Mouse (Mus musculus) kidney, postnatal 14 days (tissue): ENCODE results near the gene Ino80b.

Experiments used
- DNase-seq: peaks from one replicate; pipeline ENCODE4 v3.0.0; 2022; ENCODE audit warnings: mixed read lengths

The Ino80b gene

DNA sequence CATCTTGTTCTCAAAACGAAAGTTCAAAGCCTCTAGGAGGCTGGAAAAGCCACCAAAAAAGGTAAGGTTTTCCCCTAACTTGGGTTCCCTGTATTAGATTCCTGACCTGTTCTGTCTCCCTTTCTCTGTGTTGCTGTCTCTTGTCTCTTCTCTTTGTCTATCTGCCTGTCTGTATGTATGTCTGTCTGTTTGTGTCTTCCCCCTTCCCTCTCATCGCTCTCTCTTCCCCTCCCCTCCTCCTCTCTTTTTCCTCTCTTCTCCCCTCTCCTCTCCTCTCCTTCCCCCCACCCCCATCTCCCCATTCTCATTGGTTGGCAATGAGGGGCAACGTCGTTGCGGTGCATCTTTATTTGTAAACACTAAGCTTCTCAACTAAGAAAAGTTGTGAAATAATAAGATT lies at the start of gene Ino80b:
Gene Ino80b, minus strand, starts transcription at position 101 of the 400 bp plus-strand sequence.
- DNase-seq, result no peak

DNA sequence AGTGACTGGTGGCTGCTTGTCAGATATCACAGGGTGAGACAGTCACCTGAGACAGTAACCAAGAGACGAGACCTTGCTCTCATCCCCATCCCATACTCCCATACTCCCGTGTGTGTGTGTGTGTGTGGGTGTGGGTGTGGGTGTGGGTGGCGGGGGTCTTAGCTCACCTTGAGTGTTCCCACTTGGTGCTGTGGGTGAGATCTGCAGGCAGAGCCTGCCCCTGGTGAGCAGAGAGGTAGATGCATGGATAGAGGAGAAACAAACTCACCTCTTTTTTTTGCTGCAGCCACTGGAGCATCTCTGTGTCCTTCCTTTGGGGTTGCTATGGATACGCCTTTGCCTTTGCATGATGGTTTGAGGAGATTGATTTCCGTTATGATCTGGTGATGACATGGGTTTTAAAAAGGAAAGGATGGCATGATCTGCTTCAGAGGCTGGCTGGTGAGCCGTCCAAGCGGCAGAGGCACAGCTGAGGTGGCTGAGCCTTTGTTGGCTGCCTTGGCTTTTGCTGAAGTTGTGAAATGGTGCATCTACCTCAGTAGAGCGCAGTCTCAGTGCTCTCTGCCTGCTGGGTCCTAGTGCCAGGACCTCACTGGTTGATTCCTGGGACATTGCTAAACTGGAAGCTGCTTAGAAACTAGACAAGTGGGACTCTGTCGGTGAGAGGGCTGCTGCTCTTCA lies 47.1 kb upstream of the Ino80b start:
- DNase-seq, result no peak

DNA sequence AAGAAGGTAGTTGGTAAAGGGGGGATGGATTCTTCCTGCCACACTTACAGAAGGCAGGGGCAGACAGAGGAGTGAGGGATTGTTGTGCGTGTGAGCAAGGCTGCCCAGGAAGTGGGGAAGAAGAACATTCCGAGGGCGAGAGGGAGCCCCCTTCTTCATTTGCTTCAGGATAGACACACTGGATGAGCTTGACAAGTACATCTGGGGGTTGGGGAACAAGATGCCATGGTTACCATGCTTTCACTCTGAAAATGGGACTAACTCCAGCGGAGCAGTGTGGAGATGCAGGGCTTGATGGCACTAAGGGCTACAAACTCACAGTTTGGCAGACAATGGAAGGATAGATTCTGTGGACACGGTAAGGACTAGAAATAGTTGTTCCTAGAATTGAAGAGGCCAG lies 45.8 kb upstream of the Ino80b start:
- DNase-seq, result no peak

DNA sequence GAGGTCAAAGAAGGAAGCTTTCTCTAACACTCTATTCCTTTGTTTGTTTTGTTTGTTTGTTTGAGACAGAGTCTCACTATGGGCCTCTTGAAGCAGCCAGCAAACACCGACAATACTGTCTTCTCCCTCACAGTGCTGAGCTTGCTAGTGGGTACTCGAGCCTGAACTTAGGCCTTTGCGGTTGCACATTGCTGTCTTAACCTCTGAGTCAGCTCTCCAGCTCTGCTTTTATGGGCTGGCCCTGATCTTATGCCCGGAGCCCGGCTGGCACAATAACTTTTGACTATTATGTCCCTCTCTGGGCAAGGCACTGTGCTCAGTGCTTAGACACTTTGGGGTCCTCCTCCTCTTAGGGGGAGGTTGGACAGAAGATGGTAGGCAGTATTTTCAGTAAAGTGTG lies 44.6 kb upstream of the Ino80b start:
- peak; percentile 52 for DNase-seq

DNA sequence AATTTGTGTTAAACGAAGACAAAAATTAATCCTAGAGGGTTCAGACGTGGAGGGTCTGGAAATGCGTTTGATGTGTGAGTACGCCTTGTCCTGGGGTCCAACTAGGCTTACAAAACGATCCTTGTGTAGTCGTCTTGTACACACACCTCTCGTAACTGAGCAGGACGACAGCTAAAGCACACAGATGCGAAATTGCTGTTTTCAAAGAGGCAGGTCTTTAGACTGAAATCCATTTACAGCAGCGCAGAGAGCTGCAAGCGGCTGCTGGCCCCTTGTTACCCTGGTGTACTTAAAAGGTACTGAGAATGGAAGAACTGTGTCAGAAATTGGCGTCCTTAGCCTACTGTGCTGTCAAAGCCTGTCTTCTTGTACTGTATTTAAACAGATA lies 41.0 kb upstream of the Ino80b start:
- peak; percentile 7 for DNase-seq

DNA sequence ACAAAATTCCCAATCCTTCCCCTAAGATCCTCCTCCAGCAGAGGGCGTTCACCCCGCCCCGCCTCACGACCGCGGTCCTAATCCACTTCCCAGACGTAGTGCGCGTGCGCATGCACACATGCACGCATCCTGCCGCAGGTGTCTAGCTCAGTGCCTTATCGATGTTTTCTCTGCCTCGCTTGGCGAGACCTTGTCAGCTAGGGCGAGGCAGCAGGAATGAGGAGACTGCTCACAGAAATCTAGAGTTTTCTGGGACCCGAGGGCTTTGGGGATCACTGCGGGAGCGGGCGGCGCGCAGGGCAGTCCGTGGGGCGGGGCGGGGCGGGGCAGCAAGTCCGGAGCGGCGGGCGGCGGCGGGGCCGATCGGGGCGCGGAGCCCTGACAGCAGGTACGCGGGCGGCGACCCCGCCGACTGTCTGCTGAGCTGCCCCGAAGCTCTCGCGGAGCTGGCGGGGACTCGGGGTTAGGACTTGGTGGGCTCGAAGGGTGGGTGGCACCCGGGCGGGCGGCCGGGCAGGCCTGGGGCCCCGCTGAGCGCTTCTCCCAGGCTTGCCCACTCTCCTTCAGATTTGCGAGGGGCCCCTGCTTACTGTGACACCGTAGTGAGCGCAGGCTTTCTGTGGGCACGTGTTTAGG lies 40.5 kb upstream of the Ino80b start, which contains the start of gene Dctn1:
Gene Dctn1, plus strand, starts transcription at position 314 of the 636 bp plus-strand sequence.
- peak; percentile 96 for DNase-seq

DNA sequence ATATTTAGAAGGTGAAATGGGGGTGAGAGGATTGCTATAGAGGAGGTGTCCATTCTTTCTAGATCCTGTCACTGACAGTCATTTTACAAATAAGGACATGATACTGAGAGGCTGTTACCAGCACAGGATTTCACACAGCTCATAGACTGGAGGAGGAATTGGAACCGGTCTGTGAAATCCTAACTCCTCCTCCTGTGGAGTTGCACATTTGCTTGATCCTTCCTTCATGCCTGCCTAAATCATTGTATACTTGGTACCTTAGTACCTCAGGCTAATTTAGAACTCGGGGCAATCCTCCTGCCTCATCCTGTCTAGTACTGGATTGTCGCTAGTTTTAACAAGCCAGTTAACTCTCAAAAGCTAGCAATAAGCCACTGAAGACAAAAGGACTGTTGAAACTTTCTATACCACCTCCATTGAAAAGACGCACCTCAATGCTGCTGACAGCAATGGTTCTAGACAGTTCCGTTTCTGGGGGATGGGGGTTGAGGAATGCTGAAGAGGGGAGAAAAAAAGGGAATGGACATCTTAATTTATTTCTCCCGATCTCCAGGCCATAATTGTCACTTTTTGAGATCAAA lies 39.9 kb upstream of the Ino80b start:
- no peak for DNase-seq

DNA sequence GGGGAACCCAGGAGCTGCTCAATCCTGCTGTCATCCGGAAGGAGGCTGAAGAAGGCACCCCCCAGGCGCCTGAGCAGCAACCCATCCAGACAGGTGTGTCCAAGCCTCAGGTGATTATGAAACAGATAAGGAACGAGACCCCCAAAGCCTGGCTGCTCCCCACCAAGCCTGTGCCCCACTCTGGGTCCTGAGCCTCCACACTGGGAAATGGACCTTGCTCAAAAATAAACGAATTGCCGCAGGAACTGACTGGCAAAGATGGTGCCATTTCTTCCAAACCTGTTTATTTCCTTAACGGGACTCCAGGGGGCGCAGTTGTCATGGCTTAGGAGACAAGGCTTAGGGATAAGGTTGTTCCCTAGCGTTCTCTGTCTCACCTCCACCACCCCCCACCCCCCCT lies 37.5 kb upstream of the Ino80b start:
- peak; percentile 79 for DNase-seq

DNA sequence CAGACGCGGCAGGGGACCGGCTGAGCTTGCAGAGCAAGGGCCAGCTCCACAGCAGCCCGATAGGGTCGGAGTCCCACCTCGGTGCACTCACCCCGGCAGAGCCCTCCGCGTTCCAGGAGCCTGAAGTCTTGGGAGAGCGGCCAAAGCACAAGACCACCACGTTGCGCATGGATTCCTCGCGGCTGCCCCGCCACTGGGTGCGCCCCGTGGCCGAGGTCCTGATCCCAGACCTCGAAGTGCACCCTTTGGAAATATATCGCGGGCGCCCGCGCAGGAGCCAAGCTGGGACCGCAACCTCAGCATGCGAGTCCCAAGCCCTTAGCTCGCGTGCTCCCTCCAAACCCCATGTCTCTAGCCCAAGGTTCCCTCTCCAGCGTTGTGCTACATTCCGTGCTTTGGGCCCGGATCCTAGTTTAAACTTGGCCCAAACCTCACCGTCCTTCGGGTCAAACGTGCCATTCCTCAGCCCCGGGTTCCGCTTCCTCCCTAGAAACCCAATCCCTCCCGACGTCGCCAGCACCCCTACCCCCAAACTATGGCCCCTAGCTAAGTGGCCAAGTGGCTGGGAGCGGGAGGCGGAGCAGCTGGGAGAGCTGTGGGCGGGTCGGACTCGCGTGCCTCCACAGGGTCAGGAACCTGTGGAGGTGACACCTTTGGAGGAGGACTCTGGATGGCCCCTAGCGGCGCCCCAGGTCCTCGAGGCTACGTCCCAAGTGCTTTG lies 36.9 kb upstream of the Ino80b start:
- DNase-seq, result peak; percentile 76

DNA sequence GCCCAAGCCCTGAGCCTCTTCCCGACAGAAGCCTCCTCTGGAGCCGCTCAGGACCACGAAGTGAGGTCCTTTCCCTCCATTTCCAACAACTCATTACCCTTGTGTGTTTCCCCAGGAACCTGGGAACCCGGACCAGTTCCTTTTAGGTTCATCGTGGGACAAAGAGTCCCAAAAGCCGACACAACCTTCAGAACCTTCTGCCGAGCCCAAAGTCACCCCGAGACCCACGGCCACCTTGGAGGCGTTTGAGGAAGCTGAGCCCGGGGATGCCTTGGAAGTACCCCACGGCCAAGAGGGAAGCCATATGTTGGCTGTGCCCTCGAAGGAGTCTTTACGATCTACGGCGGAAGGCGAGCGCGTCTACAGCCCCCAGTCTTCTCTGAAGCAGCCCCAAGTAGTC lies 36.2 kb upstream of the Ino80b start:
- no peak for DNase-seq

DNA sequence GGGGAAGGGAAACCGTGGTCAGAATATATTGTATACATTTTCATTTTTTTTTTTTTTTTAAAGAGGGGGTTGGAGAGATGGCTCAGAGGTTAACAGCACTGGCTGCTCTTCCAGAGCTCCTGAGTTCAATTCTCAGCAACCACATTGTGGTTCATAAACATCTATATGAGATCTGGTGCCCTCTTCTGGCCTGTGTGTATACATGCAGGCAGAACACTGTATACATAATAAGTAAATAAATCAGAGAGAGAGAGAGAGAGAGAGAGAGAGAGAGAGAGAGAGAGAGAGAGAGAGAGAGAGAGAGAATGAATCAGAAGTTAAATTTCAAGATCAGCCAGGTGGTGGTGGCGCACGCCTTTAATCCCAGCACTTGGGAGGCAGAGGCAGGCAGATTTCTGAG lies 34.2 kb upstream of the Ino80b start:
- DNase-seq, result peak; percentile 37

DNA sequence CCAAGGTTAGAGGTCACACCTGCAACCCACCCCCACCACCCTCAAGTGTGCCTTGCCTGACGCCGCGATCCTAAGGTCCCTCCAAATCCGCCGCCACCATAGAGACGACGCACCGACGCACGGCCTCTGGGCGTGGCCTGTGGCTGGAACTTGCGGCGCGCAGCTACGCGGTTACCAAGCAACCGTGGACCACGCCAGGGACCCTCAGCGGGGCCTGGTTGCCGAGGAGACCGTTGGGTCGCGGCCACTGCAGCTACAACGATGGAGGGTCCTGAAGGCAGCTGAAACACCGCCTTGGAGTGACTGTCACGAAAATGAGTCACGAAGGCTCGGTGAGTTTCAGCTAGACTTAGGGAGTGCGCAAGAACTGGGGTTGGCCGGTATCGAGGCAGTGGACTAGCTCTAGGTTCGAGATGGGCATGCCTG lies 31.0 kb upstream of the Ino80b start, which contains the start of the genes Wdr54 and 1700003E16Rik:
Gene Wdr54, minus strand, starts transcription at position 139 of the 426 bp plus-strand sequence.
Gene 1700003E16Rik, plus strand, starts transcription at position 146 of the 426 bp plus-strand sequence.
- DNase-seq, result peak; percentile 69

DNA sequence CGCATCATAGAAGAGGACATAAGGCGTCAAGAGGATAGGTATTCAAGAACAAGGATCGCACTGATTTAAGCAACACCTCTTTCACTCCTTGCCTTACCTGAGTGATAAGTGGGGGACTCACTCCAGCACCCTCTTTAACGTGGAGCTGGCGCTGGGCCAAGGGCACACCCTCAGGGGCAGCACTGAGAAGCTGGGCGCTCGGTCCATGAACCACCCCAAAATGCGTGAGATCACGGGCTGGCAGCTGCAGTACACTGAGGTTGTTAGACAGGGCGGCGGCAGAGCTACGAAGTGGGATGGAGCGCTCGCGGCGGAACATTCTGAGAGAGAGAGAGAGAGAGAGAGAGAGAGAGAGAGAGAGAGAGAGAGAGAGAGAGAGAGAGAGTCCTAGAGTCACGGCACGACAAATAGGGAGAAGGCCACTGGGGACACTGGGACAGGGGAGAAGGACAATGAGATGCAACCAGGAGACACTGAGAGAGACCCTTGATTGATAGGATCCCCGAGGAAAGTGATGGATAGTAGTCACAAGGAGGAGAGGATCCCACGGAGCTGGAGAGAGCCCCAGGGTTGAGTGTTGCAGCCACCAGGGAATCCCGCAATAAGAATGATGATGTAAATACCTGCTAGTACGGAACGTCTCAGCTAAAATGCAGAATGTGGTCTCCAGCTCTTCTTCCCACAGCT lies 30.5 kb upstream of the Ino80b start:
- DNase-seq, result no peak

DNA sequence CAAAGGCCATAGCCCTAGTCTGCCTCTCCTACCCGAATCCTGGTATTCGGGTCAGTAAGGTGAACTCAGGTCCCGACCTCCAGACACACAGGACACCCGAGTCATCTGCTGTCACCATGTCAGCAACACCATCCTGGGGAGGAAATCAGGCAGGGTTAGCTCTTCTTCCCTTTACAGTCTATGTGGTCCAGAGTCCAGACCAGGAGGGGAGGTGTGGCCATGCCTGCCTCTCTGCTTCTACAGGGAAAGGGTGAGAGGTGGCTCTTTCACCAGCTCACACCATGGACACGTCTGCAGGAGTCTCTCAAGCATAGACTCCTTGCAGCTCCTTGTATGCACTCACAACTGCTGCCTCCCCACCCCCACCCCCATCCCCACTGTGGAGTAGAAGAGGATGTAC lies 28.3 kb upstream of the Ino80b start:
- DNase-seq, result no peak

DNA sequence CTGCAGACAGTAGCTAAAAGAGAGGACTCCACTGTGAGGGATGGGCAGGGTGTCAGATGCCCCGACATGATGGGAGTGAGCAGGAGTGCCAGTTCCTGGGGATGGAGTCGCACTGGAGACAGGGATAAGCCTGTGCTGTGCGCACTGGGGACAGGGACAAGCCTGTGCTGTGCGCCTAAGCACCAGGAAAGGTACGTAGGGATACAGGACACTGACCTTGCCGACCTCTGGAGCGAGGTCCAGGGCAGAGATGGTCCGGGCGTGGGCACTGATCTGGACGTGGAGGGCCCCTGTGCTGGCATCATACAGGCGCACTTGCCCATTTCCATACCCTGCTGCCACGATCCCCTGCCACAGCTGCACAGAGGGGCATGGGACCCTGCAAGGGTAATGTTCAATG lies 27.8 kb upstream of the Ino80b start:
- DNase-seq, result no peak

DNA sequence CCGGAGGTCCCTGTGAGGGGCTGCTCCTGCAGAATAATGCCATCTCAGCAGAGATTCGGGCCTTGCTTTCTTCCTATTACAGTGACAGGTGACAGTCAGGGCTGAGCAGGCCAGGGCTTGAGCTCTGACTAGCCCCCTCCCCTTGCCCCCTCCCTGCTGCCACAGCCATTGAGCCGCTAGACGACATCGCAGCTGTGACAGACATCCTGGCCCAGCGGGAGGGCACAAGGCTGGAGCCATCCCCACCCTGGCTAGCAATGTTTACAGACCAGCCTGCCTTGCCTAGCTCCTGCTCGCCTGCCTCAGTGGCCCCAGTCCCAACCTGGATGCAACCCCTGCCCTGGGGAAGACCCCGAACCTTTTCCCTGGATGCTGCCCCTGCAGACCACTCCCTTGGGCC lies 26.5 kb upstream of the Ino80b start:
- DNase-seq, result no peak

DNA sequence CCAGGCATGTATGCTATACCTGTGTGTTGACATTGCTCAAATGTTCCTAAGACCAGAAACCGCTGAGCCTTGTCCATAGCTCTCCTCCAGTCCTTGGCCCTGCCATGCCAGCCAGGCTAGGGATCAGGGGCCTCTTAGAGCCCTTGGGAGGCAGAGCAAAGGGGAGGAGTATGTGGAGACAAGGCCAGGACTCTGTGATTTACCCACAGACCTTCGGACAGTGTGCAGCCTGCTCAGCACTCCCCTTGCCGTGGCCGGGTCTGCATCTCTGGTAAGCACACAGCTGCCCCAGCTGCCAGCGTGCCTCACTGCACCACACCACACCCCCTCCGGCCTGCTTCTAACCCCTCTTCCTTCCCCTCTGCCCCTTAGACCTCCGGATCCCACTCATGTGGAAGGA lies 22.0 kb upstream of the Ino80b start:
- no peak for DNase-seq

DNA sequence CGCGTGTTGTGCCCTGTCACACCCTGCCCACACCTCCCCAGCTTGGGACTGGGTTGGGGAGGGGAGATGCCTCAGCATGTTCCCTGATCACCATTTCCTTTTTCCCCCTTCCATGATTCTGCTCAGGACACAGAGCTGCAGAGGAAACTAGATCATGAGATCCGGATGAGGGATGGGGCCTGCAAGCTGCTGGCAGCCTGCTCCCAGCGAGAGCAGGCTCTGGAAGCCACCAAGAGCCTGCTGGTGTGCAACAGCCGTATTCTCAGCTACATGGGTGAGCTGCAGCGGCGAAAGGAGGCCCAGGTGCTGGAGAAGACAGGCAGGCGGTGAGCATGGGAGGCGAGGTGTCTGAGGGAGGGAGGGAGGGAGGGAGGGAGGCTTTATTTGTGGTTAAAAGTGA lies 20.6 kb upstream of the Ino80b start:
- DNase-seq, result no peak

DNA sequence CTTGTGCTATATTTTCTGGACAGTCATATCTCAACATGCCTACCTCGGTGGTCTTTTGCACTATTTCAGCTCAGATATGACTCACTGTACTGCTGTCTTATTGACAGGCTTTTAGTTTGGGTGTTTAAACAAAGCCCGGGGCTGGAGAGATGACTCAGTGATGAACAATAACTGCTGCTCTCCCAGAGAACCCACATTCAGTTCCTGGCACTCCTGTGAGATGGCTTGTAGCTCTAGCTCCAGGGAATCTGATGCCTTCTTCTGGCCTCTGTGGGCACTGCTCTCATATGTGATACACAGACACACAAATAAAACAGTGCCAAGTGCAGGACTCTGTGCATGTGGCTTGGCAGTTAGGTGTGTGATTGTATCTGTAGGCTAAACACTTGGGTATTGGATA lies 20.0 kb upstream of the Ino80b start:
- DNase-seq, result no peak

DNA sequence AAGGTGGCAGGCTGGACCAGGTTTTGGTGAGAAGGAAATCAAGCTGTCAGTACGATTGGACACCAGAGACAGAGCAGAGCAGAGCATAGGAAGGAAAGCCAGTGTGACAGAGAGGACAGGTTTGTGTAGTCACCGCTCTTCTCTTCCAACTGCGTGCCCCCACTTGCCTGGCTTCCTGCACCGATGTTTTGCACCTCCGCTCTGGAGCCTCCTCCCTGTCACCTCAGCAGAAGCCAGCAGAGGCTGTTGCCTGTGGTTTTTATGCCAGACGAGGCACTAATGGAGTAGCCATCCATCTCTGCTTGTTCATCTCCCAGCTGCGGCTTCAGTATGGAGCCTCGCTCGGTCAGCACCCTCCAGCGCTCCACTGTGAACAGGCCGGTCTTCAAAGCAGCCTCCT lies 17.7 kb upstream of the Ino80b start:
- DNase-seq, result no peak

DNA sequence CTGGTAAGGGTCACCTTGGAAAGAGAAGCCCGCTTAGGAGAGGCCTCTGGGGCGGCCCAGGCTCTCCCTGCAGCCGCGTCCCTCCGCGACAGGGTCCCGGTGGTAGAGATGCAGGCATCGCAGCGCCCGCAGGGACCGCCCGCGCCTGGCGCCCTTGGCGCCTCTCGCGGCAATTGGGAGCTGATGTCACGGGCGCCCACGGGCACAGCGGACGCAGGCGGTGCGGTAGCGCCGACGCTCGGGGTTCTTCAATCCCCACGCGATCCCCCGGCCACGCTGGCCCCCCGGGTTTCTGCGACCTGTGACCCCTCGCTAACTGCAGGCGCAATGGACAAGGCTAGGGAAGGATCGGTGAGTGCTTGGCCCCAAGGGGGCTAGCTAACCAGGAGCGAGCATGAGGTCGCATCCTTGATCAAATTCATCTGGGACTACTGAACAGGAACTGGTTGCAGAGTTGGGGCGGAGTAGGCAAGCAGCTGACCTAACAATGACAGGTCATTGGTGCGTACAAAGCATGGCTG lies 17.0 kb upstream of the Ino80b start:
- no peak for DNase-seq

DNA sequence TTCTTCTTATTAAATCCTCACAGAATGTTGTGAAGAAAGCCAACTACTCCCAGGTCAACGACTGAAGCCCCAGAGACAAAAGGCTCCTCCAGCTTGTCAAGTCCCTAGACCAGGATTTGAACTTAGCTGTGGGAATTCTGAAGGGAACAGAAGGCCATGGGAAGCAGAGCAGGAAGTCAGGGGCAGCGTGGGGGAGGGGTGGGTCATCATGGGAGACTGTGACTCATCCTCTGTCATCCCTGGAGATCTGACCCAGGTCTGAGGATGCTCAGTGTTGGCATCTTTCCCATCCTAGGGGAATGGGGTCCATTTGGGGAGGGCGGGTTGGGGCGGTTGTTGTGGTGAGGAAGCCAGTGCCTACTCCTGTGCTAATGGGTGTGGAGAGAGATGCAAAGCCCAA lies 16.4 kb upstream of the Ino80b start:
- DNase-seq, result no peak

DNA sequence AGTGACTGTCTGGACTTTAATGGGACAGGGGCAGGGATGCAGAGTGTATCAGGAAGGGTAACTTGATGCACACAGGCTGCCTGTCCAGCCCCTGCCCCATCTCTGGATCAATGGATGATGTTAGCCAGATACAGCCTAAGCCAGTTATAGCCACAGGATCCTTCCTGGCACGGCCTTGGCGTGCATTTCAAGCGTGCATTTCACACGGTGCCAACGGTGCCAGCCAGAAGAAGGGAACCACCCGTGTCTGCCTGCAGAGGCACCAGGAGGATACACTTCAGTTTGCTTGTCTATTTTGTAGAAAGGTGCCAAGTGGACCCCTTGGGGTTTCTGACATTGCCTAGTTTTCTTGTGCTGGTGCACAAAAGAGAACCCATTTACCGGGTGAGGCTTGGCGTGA lies 14.8 kb upstream of the Ino80b start:
- no peak for DNase-seq
